Mouse (Mus musculus): ENCODE measurements at regions not wholly inside any gene's neighbourhood (a gene's known extent, or its start where the extent isn't known, plus 50 kb on each side); places are given as distances from the start of the nearest gene placed in this dataset.

DNA sequence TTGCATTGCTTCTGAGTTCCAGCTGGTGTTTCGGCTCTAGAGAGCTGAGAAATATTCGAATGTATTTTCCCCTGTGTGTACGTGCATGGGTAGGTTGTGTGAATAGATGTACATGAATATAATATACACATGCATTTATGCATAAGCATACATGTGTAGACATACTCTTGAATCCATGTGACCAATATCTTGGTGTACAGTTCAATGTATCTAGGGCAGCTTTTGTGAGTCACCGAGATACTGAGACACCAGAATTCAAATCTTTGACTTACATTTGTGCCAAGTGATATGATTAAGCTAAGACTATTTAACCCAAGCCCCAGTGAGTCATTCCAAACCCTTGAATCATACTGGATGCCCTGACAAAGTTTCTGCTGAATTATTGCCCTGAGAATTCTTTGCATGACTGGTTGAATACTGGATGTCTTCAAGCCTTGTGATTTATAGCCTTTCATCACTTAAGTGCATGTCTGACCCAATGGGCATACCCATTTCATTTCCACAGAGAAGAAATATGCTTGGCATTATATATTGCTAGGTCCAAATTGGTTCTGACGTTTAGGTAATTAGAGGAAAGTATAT is 103.3 kb upstream of the Tsc22d2 start:
- no peak for DNase-seq (ENCODE audit: low read depth)

DNA sequence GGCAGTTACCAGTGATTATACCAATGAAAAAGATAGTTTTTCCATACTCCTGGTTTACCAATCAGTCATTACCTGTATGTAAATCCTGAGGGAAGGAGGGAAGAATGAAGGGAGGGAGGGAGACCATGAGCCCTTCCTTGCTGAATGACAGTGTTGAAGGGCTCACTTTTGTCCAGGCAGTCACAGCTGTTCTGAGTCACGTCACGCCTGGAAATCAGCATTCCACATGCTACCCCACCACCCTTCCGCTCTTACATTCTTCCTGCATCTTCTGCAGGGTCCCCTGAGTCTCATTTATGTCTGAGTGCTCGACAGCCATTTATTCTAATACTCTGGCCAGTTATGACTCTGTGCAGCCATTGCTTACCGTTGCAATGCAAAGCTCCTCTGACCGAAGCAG is 101.9 kb upstream of the Tsc22d2 start:
- no peak for DNase-seq (ENCODE audit: low read depth)

DNA sequence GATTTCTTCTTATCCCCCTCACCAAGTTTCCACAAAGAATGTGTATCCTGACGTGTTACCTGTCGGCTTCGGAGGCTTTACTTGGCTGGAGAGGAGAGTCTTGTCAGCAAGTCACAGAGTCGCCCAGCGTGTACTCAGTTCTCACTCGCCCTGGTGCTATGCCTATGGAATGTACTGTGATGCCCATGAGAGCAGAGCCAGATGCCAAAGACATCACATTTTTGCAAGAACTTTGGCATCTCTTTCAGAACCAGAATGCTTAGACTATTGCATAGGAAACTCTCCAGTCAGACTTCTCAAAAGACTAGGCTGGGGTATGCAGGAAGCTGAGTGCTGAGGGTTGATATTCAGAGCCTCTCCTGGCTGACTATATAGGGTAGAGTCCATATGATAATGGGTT is 99.3 kb upstream of the Tsc22d2 start:
- no peak for DNase-seq (ENCODE audit: low read depth)

DNA sequence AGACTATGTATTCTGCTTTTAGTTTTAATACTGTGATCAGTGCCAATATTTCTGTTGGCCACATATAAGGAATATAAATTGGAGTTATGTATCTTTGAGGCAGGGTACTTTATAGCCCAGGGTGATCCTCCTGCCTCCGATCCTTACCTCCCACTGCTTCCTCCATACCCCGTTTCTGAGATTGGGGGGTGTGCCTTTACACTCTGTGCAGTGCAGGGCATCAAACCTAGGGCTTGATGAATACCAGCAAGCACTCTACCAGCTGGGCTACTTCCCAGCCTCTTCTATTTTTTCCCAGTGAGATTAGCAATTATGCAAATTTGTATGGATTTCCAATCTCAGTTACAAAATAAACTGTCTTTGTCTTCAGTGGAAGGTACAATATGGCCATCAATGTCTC is 97.3 kb upstream of the Tsc22d2 start:
- DNase-seq (ENCODE audit: low read depth): no peak

DNA sequence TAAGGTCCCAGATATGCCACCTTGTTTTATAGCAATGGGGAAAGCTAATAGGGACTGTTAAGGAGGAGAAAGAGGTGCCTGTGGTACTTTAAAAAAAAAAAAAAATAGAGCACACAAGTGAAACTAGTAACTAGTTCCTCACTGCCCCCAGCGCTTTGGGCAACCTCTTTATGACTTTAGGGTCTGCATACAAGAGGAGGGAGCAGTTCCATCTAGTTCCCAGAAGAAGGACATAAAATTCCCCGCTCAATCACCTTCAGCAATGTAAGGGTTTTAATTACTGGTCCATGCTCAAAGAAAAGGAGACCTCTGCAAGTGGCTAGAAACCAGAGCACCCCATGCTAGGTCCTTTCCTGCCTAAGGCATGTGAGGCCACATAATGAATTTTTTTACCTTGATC is 95.8 kb upstream of the Tsc22d2 start:
- DNase-seq (ENCODE audit: low read depth): no peak

DNA sequence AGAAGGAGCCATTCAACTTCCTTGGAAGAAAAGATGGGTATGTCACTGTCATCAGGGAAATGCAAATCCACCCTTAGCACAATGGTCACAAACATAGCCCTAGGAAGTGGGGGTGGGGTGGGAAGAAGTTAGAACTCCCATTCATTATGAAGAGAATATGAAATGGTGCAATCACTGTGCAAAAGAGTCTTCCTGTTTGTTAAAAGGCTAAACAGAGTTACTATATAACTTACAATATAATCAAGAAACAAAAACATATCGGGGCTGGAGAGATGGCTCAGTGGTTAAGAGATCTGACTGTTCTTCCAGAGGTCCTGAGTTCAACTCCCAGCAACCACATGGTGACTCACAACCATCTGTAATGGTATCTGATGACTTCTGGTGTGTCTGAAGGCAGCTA is 95.1 kb upstream of the Tsc22d2 start:
- DNase-seq (ENCODE audit: low read depth): no peak

DNA sequence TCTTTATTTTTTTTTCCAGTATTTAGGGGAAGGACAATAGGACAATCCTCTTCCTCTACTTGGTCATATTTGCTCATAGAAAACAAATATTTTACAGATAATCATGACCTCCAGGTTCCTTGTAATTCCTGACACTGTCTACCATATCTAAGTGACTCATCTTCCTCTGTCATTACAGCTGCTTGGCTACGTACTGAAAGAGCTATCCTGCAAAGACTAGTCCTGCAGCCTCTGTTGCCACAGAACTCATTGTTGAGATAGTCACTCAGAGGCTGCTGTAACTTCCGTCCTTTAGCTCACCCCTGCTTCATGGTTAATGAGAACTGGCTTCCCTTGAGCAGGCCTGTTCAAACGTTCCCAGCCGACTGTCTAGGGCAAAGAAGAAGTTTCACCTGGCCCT is 93.7 kb upstream of the Tsc22d2 start:
- DNase-seq (ENCODE audit: low read depth): no peak

DNA sequence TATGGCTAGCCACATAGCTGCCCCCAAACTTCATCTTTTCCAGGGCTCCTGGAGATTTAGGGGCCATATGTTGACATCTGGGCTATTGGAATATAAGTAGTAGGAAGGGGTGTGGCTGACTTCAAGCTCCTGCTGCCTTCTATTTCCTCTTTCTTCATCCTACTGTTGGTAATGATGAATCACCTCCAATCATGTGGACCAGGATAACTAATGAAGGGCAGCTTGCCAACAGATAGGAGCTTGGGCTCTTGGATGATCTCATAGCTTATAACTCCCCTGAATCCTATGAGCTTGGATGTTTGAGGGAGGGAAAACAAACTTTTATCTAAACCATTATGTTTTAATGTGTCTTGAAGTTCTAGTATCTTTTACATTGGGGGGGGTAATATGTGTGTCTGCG is 92.2 kb upstream of the Tsc22d2 start:
- DNase-seq (ENCODE audit: low read depth): no peak

DNA sequence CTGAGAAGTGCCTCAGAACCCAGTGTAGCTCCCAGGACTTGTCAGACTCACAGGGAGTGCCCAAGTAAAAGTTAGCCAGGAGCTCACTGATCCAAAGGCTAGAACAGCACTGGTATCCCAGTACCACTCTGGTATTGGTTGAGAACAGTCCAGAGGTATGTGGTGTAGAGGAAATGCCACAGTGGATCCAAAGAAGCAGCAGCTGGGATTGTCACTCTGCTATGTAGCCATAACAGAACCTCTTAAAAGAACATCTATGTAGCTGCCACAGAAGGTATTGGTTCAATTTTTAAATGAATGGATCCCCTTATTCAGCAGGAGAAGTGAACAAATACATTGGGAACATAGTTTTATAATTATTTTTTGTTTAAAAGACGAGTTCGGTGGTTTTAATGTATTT is 86.8 kb upstream of the Tsc22d2 start:
- DNase-seq (ENCODE audit: low read depth): no peak

DNA sequence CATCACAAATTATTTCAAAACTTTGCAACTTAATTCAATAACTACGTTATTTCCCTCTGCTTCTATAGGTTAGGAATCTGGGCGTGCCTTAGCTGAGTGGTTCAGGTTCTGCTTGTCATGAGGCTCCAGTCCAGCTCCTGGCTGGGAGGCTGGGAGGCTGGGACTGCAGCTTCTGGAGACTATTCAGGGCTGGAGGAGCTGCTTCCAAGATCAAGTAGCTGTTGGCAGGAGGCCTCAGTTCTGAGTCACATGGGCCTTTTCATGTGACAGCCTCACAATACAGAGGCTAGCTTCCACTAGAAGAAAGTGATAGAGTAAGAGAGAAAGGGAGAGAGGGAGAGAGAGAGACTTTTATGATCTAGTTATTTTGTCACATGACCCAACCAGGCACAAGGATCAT is 84.3 kb upstream of the Tsc22d2 start:
- DNase-seq (ENCODE audit: low read depth): no peak

DNA sequence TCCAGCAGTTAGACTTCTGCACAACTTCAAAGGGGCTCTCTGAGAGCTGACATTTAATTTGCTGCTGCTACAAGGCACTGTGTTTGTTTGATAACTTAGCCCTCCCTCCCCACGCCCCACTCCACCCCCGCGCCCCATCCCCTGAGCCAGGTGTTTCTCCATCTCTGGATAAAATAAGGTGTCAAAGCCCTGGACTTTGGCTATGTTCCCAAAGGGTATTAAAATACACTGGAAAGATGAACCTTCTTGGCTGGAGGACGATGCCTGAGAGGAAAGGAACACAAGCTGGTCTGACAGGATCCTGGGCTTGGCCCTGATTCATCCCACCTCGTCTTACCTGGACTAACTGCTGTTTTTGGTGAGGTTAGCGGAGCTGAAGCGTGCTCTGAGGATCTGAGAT is 80.5 kb upstream of the Tsc22d2 start:
- DNase-seq (ENCODE audit: low read depth): no peak

DNA sequence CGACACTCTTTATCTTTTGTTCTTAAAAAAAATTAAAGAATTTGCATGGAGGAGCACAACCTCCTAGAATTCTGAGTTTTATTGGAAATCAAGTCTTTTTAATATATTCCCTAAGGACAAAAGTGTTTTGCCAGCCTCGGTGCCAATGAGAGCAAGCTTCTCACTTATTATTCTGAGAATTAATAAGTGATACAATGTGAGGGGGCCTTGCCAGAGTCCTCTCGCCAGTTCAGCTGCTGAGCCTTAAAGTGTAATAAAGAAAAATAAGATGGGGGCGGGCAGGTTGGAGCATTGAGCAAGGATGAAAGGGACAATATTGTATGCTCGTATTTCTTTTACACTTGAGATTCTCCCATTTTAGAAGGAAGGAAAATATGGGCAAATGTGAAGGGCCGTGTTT is 79.2 kb upstream of the Tsc22d2 start:
- no peak for DNase-seq (ENCODE audit: low read depth)

DNA sequence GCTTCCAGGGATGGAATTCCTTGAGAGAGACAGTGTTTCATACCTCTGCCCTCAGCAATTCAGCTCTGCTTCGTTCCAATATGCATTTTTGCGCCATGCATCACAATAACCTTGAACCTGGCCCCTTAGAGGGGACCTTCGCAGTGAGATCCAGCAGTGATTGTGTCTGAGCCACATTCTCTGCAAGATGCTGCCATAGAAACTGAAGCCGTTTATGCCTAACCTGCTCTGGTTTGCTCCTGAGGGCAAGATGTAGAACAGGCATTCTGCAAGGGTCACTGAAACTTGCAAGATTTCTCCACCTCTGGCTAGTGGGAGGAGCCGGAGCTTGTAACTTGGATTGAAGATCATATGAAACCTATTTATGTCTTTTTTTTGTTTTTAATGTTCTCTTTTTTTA is 78.4 kb upstream of the Tsc22d2 start:
- no peak for DNase-seq (ENCODE audit: low read depth)

DNA sequence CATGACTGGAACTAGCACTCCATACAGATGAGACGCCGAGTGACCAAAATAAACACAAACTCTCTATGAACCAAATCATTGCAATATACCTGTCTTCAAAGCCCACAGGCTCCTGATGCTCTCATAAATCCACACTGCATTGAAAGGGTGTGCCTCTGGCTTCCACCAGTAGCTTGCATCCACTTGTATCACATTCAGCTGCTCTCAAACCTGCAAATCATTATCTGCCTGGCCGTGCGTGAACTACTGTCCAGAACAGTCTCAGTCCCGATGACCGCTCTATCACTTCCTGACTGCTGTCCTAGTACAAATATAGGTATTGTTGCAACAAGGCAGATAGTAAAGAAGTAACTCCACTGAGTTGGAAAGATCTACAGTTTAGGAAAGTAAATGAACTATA is 77.9 kb upstream of the Tsc22d2 start:
- no peak for DNase-seq (ENCODE audit: low read depth)

DNA sequence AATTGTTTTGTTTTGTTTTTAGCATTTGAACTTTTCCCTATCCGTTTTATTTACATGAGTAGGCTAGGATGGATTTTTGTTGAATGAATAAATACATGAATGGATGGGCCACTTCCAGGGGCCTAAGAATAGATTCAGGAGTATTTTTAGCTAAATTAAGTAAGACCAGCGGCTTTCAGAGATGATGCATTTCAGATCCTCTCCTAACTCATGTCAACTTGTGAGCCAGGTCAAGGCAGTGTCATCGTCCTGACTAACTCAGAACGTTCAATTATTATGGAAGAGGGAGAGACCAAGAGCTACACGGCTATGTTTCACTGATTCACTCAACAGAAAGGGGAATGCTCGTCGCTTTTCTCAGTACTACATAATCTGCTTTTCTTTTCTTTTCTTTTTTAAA is 75.5 kb upstream of the Tsc22d2 start:
- DNase-seq (ENCODE audit: low read depth): no peak

DNA sequence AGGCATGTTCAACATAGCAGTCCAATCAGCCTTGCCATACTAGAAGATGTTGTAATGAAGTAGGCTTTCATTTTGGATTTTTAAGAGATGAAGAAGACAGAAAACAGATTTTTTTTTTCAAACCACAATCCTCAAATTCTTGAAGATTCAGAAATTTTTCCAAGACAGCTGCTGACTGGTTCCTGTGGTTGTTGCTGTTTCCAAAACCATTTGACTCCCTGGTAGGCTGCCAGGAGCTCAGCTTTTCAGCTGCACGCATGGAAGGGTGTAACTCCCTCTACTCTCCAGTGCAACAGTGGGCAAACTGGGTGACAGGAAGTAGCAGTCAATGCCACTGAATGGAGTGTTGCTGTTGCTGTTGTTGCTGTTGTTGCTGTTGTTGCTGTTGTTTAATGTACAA is 72.4 kb upstream of the Tsc22d2 start:
- DNase-seq (ENCODE audit: low read depth): no peak

DNA sequence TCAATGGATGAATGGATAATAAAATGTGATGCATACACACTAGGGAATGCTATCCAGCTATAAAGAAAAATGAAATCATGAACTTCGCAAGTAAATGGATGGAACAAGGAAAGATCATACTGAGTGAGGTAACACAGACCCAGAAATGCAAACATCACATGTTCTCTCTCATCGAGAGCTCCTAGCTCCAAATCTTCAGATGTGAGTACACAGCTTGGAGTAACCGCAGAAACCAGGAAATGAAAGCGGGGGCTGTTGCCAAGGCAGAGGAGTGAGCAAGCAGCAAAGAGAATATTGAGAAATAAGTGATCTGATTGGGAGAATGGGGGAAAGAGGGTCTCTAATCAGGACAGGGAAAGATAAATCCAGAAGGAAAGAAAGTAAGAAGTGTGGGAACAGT is 52.0 kb upstream of the Tsc22d2 start:
- no peak for DNase-seq (ENCODE audit: low read depth)

DNA sequence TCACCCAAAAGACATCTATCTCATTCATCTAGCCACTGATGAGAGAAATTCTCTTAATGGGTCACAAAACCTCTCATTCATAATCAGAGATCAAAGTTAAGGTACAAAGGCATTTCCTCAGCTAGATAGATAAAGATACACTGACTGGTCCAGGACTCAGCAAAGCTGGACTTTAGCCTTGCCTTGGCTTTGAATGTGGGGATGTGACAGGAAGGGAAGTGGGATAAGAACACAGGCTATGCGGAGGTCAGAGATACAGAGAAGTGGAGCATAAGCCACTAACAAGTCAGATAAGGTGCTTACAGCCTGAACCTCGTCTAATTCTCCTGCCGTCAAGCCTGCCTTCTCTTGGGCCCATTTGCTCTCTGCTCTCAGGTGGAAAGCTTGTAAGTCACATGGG is 50.0 kb upstream of the Tsc22d2 start:
- no peak for DNase-seq (ENCODE audit: low read depth)
